Mouse (Mus musculus): ENCODE results near the gene Fut9.
A peak's percentile ranks its signal among the peaks of the same experiment; 100 is the strongest.

The Fut9 gene

GRCm38 (mm10) chr4:25684976-25685375 lies 115.1 kb downstream of the Fut9 start:
- Histone ChIP-seq H3K27me3 (ENCODE audit: insufficient read depth, low read length) (no peaks in the 10 kb centered on the region), H3K9me3 (ENCODE audit: low read length) (no peaks in the 10 kb centered on the region), H3K4me3 (replicated peaks; ENCODE audit: low read length) (no peak overlapping the region), H3K4me1 (replicated peaks; ENCODE audit: low read depth, low read length) (no peaks in the 10 kb centered on the region), H3K36me3 (ENCODE audit: insufficient read depth, low read length) (no peaks in the 10 kb centered on the region)
- TF ChIP-seq NANOG (IDR thresholded peaks at IDR 0.05; ENCODE audit: borderline replicate concordance, low read length) = no peak
- no peak for TF ChIP-seq POU5F1 (IDR thresholded peaks at IDR 0.05; ENCODE audit: borderline replicate concordance, low read length)
- TF ChIP-seq CTCF (conservative IDR thresholded peaks at IDR 0.05; ENCODE audit: low read length) = peak; percentile 65

GRCm38 (mm10) chr4:25664196-25664595 lies 135.8 kb downstream of the Fut9 start:
- TF ChIP-seq NANOG (IDR thresholded peaks at IDR 0.05; ENCODE audit: borderline replicate concordance, low read length) (no peak), CTCF (conservative IDR thresholded peaks at IDR 0.05; ENCODE audit: low read length) (no peak), POU5F1 (IDR thresholded peaks at IDR 0.05; ENCODE audit: borderline replicate concordance, low read length) (no peak)
- Histone ChIP-seq H3K4me3 (replicated peaks; ENCODE audit: low read length) (no peak overlapping the region), H3K27me3 (ENCODE audit: insufficient read depth, low read length) (no peaks in the 10 kb centered on the region), H3K9me3 (ENCODE audit: low read length) (no peaks in the 10 kb centered on the region), H3K4me1 (replicated peaks; ENCODE audit: low read depth, low read length) (no peaks in the 10 kb centered on the region), H3K36me3 (ENCODE audit: insufficient read depth, low read length) (peaks cover 5% of the 10 kb centered on the region; the same call in 1 of the 2 replicates)

DNA sequence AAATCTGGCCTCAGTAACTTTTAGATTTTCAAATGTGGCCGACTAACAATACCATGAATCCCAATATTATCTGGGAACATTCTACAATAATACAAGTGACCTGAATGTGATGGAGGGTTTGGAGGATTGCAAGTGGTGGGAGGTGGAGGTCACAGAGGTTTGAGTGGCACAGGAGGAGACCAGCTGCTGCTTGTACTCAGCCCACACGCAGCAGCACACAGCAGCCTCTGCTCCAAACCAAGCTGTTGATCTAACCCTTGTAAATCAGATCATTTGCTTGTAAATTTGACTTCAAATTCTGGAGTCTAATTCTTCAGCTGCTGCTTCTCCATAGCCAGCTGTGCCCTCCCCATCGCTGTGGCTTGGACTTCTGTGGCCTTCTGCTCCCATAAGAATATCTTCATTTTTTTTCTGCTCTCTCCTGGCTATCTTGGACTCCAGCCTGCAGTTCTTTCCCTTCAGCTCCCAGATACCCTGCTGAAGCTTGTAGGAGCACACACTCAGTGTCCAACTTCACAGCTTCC lies 138.8 kb downstream of the Fut9 start:
- H3K36me3 ChIP-seq (ENCODE audit: insufficient read depth, low read length) = peaks cover 5% of the 10 kb centered on the region; the same call in 1 of the 2 replicates
- TF ChIP-seq CTCF (conservative IDR thresholded peaks at IDR 0.05; ENCODE audit: low read length) (no peak), NANOG (IDR thresholded peaks at IDR 0.05; ENCODE audit: borderline replicate concordance, low read length) (no peak)
- no peak overlapping the region for H3K4me3 ChIP-seq (replicated peaks; ENCODE audit: low read length)
- H3K4me1 ChIP-seq (replicated peaks; ENCODE audit: low read depth, low read length) = no peaks in the 10 kb centered on the region
- H3K9me3 ChIP-seq (ENCODE audit: low read length) = no peaks in the 10 kb centered on the region
- no peaks in the 10 kb centered on the region for H3K27me3 ChIP-seq (ENCODE audit: insufficient read depth, low read length)

- no peaks in the 10 kb centered on the region for H3K9me3 ChIP-seq (ENCODE audit: low read length)
- no peaks in the 10 kb centered on the region for H3K4me1 ChIP-seq (replicated peaks; ENCODE audit: low read depth, low read length)
- no peaks in the 10 kb centered on the region for H3K27me3 ChIP-seq (ENCODE audit: insufficient read depth, low read length)
- H3K4me3 ChIP-seq (replicated peaks; ENCODE audit: low read length) = no peak overlapping the region
- no peak for TF ChIP-seq POU5F1 (IDR thresholded peaks at IDR 0.05; ENCODE audit: borderline replicate concordance, low read length)
- TF ChIP-seq NANOG (IDR thresholded peaks at IDR 0.05; ENCODE audit: borderline replicate concordance, low read length) = no peak
- TF ChIP-seq CTCF (conservative IDR thresholded peaks at IDR 0.05; ENCODE audit: low read length) = no peak
- no peaks in the 10 kb centered on the region for H3K36me3 ChIP-seq (ENCODE audit: insufficient read depth, low read length)
These were observed 141.3 kb downstream of the Fut9 start for GRCm38 (mm10) chr4:25658792-25659191.

GRCm38 (mm10) chr4:25651902-25652301 lies 148.1 kb downstream of the Fut9 start:
- Histone ChIP-seq H3K27me3 (ENCODE audit: insufficient read depth, low read length) (no peaks in the 10 kb centered on the region), H3K4me3 (replicated peaks; ENCODE audit: low read length) (no peak overlapping the region), H3K9me3 (ENCODE audit: low read length) (no peaks in the 10 kb centered on the region)

GRCm38 (mm10) chr4:25648107-25648506 lies 151.9 kb downstream of the Fut9 start:
- Histone ChIP-seq H3K9me3 (ENCODE audit: low read length) (no peaks in the 10 kb centered on the region), H3K4me1 (replicated peaks; ENCODE audit: low read depth, low read length) (no peaks in the 10 kb centered on the region)
- TF ChIP-seq CTCF (conservative IDR thresholded peaks at IDR 0.05; ENCODE audit: low read length) (no peak), NANOG (IDR thresholded peaks at IDR 0.05; ENCODE audit: borderline replicate concordance, low read length) (no peak), POU5F1 (IDR thresholded peaks at IDR 0.05; ENCODE audit: borderline replicate concordance, low read length) (no peak)

More at GRCm38 (mm10) chr4:25651902-25652301, 148.1 kb downstream of the Fut9 start:
- TF ChIP-seq NANOG (IDR thresholded peaks at IDR 0.05; ENCODE audit: borderline replicate concordance, low read length) (no peak), CTCF (conservative IDR thresholded peaks at IDR 0.05; ENCODE audit: low read length) (no peak), POU5F1 (IDR thresholded peaks at IDR 0.05; ENCODE audit: borderline replicate concordance, low read length) (no peak)
- H3K36me3 ChIP-seq (ENCODE audit: insufficient read depth, low read length) = no peaks in the 10 kb centered on the region
- no peaks in the 10 kb centered on the region for H3K4me1 ChIP-seq (replicated peaks; ENCODE audit: low read depth, low read length)

DNA sequence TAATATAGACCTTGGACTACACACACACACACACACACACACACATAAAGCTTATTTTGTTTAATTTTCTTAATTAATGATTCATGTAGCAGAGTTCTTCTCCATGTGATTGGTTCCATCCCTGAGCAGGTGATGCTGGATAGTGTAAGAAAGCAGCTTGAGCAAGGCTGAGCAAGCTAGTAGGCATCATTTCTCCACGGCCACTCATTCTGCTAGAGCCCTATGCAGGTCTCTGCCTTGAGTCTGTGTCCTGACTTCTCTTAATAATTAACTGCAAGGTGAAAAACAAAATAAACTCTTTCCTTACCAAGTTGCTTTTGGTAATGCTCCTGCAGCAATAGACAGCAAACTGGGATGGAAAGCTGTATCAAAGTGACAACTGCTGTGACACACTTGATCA lies 152.5 kb downstream of the Fut9 start:
- H3K4me1 ChIP-seq (replicated peaks; ENCODE audit: low read depth, low read length) = no peaks in the 10 kb centered on the region
- no peak overlapping the region for H3K4me3 ChIP-seq (replicated peaks; ENCODE audit: low read length)
- no peaks in the 10 kb centered on the region for H3K36me3 ChIP-seq (ENCODE audit: insufficient read depth, low read length)
- H3K9me3 ChIP-seq (ENCODE audit: low read length) = no peaks in the 10 kb centered on the region
- TF ChIP-seq NANOG (IDR thresholded peaks at IDR 0.05; ENCODE audit: borderline replicate concordance, low read length) (no peak), POU5F1 (IDR thresholded peaks at IDR 0.05; ENCODE audit: borderline replicate concordance, low read length) (no peak), CTCF (conservative IDR thresholded peaks at IDR 0.05; ENCODE audit: low read length) (no peak)
- no peaks in the 10 kb centered on the region for H3K27me3 ChIP-seq (ENCODE audit: insufficient read depth, low read length)

More at GRCm38 (mm10) chr4:25648107-25648506, 151.9 kb downstream of the Fut9 start:
- H3K4me3 ChIP-seq (replicated peaks; ENCODE audit: low read length) = no peak overlapping the region
- no peaks in the 10 kb centered on the region for H3K36me3 ChIP-seq (ENCODE audit: insufficient read depth, low read length)
- H3K27me3 ChIP-seq (ENCODE audit: insufficient read depth, low read length) = no peaks in the 10 kb centered on the region

DNA sequence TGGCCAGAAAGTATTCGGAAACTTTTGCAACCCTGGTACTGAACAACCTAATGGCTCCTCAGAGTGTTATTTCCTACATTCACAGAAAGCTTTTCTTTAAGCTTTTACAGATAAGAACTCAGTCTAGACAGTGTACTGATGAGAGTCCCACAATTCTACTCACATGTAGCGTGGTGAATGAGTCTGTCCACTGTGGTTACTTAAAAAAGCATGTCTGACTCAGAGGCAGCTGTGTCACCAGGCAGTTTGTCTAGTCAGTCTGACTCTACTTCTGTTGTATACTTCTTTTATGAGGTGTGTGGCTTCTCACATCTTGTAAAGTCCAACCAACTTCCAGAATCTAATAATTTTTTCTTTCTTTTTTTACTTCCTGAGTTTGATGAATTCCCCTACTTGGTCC lies 154.5 kb downstream of the Fut9 start:
- H3K9me3 ChIP-seq (ENCODE audit: low read length) = no peaks in the 10 kb centered on the region
- no peaks in the 10 kb centered on the region for H3K27me3 ChIP-seq (ENCODE audit: insufficient read depth, low read length)
- TF ChIP-seq CTCF (conservative IDR thresholded peaks at IDR 0.05; ENCODE audit: low read length) = no peak

GRCm38 (mm10) chr4:25641993-25642392 lies 158.1 kb downstream of the Fut9 start:
- Histone ChIP-seq H3K36me3 (ENCODE audit: insufficient read depth, low read length) (no peaks in the 10 kb centered on the region), H3K4me3 (replicated peaks; ENCODE audit: low read length) (no peak overlapping the region), H3K4me1 (replicated peaks; ENCODE audit: low read depth, low read length) (no peaks in the 10 kb centered on the region), H3K9me3 (ENCODE audit: low read length) (no peaks in the 10 kb centered on the region), H3K27me3 (ENCODE audit: insufficient read depth, low read length) (no peaks in the 10 kb centered on the region)
- TF ChIP-seq POU5F1 (IDR thresholded peaks at IDR 0.05; ENCODE audit: borderline replicate concordance, low read length) (no peak), CTCF (conservative IDR thresholded peaks at IDR 0.05; ENCODE audit: low read length) (no peak), NANOG (IDR thresholded peaks at IDR 0.05; ENCODE audit: borderline replicate concordance, low read length) (no peak)

More for the DNA sequence above, 154.5 kb downstream of the Fut9 start:
- Histone ChIP-seq H3K4me3 (replicated peaks; ENCODE audit: low read length) (no peak overlapping the region), H3K36me3 (ENCODE audit: insufficient read depth, low read length) (no peaks in the 10 kb centered on the region), H3K4me1 (replicated peaks; ENCODE audit: low read depth, low read length) (no peaks in the 10 kb centered on the region)
